Mouse (Mus musculus) cerebellum, adult 2 months (tissue): ENCODE results near the gene Atad5. TPM values are rescaled to one million over a fixed set of nuclear protein-coding genes. Genes with fewer than 3 reads are reported as not detected.

Experiments used
- DNase-seq, 2 experiments: peaks; one replicate each; pipeline ENCODE4 v3.0.0; 2021
- H3K27ac ChIP-seq: fragments of 200-500 bp; 2 replicates; pipeline ENCODE4 v1.5.1; 2012; ENCODE audit warnings: low read length, control low read depth, inconsistent platforms; ENCODE audit not compliant: insufficient read depth
- H3K27me3 ChIP-seq: fragments of 200-500 bp; 2 replicates; pipeline ENCODE4 v1.6.1; 2012; ENCODE audit warnings: inconsistent platforms, mild to moderate bottlenecking, low read length, moderate library complexity; ENCODE audit not compliant: control insufficient read depth, insufficient read depth
- H3K4me1 ChIP-seq: fragments of 200-500 bp; 2 replicates; pipeline ENCODE4 v1.6.1; 2011; ENCODE audit warnings: low read length; ENCODE audit not compliant: control insufficient read depth, insufficient read depth
- H3K4me3 ChIP-seq: fragments of 200-500 bp; replicated peaks from 2 replicates; pipeline ENCODE3; 2011; ENCODE audit warnings: mild to moderate bottlenecking, low read depth, low read length, control low read depth; ENCODE audit not compliant: insufficient read depth
- CTCF ChIP-seq: fragments of 200-500 bp; IDR thresholded peaks from 2 replicates; pipeline ENCODE4 v1.5.1; 2011; ENCODE audit warnings: low read depth, mild to moderate bottlenecking, control low read depth, low read length, moderate library complexity, borderline replicate concordance; ENCODE audit not compliant: insufficient read depth
- POLR2A ChIP-seq: fragments of 200-500 bp; IDR thresholded peaks from 2 replicates; pipeline ENCODE4 v1.6.1; 2011; ENCODE audit warnings: low read length, control low read depth, borderline replicate concordance; ENCODE audit not compliant: insufficient read depth
- whole genome bisulfite sequencing: fragments of 180-500 bp; shearing (Covaris S2); methylation state at CpG from one replicate; pipeline ENCODE4 v1.1.7; 2018; 5-methylcytosine and 5-hydroxymethylcytosine counted together
- polyA plus RNA-seq: library from polyadenylated mRNA; depleted of rRNA; stranded (reverse); fragments of >200 nt; gene quantifications from 2 replicates; pipeline ENCODE4 v1.2.3, GENCODE M21; 2012; rRNA removed

Gene Atad5
- 3.7 and 4.3 TPM in 2 replicates for polyA plus RNA-seq

DNA sequence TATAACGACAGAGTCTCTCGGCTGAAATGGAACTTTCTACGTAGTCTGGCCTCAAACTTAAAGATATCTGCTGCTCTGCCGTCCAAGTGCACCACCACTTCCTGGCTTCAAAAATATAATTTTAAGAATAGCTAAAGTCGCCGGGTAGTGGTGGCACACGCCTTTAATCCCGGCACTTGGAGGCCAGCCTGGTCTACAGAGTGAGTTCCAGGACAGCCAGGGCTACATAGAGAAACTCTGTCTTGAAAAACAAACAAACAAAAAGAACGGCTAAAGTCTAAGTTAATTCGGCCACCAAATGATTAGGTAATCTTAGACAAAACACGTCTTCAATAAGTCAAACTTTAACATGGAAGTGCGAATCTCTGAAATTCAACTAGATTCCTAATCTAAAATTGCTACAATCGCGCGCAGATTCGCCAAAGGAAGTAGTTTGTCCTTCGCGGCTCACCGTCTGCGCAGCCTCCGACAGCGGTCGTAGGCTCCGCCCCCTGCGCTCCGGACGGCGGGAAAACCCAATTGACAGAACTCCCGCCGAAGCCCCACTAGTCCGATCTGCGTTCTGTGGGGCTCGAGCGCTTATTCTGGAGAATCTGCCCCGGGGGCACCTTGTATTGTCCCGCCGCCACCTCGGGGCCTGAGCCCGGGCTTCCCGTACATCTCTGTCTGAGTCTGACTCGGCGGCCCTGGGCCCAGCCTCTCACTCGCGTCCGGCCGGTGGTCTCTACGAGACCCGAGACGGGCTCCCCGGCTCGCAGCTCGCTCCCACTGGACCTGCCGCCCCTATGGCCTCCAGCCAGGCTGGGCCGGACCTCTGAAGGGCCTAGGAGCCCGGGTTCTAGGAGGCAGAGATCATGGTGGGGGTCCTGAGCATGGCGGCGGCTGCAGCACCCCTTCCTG, at the start of gene Atad5:
TSS of gene Atad5 (plus strand) at position 484 of the 900 bp plus-strand sequence.
- Histone ChIP-seq H3K4me3 (peak within 1 kb of the TSS; percentile 75), H3K27me3 (no peaks in the 10 kb centered on the region), H3K27ac (no peak within 1 kb of the TSS), H3K4me1 (no peaks in the 10 kb centered on the region; the same call in 1 of the 2 replicates)
- WGBS, result 5% methylated on average over 57 of the region's 57 CpGs
- peak; percentile 88 to 92 for DNase-seq
- TF ChIP-seq POLR2A, result no peak
- no peak for TF ChIP-seq CTCF

DNA sequence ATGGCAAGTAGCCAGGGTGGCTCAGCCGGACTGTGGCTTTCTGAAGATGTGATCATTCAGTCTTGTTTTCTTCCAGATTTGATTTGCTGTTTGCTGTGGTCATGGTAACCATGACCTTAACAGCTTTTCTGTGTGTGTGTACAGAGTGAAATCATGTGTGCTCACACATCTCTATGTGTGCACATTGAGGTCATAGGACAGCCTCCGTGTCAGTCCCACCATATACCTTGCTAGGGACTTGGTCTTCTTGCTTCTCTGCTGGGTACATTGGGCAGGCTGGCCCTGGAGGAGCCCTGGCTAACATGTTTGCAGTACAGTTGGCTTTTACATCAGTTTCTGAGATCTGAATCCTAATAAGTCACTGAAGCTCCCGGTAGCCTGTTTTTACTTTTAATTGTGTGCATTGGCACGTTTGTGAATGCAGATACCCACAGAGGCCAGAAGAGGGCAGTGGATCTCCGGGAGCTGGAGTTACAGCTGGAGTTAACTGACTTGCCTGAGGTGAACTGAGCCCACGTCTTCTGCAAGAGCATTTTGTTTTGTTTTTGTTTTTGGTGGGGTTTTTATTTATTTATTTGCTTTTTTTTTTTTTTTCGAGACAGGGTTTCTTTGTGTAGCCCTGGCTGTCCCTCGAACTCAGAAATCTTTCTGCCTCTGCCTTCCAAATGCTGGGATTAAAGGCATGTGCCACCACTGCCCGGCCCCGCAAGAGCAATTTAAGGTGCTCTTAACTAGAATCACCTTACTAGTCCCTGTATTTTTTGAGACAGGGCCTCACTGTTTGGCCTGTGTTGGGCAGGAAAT, 46.4 kb upstream of the Atad5 start:
- WGBS, result 49% methylated on average over 10 of the region's 10 CpGs
- Histone ChIP-seq H3K27ac (no peak overlapping the region), H3K27me3 (no peaks in the 10 kb centered on the region), H3K4me1 (no peaks in the 10 kb centered on the region), H3K4me3 (no peak overlapping the region)
- TF ChIP-seq POLR2A, result no peak
- peak; percentile 52; the same call in 1 of the 2 replicates for TF ChIP-seq CTCF
- peak; percentile 21 to 23 for DNase-seq

DNA sequence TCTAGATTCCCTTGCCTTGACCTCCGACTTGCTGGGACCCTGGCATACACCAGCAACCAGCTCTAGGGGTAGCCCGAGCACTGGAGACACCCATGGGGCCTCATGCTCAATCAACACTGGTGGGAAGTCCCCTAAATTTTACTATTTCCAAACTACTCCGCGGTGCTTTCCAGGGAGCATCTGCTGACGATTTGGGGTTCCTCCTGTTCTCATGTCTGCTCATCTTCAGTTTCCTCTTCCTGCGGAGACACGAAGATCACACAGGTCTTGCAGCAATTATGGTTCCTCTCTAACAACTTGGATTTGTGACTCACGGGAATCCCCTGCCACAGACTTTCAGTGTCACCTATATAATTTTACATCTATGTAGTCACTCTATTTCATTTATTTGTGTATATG, 45.8 kb upstream of the Atad5 start:
- H3K27ac ChIP-seq, result no peak overlapping the region
- WGBS, result 88% methylated on average over 8 of the region's 8 CpGs
- no peak for TF ChIP-seq POLR2A
- no peak for TF ChIP-seq CTCF
- no peaks in the 10 kb centered on the region for H3K4me1 ChIP-seq
- DNase-seq, result no peak
- no peaks in the 10 kb centered on the region for H3K27me3 ChIP-seq
- H3K4me3 ChIP-seq, result no peak overlapping the region

GRCm38 (mm10) chr11:80046856-80047255, 42.3 kb upstream of the Atad5 start:
- Histone ChIP-seq H3K4me1 (no peaks in the 10 kb centered on the region), H3K4me3 (no peak overlapping the region), H3K27me3 (no peaks in the 10 kb centered on the region), H3K27ac (no peak overlapping the region)
- WGBS, result 55% methylated on average over 7 of the region's 7 CpGs
- TF ChIP-seq POLR2A (no peak), CTCF (no peak)
- DNase-seq, result no peak

DNA sequence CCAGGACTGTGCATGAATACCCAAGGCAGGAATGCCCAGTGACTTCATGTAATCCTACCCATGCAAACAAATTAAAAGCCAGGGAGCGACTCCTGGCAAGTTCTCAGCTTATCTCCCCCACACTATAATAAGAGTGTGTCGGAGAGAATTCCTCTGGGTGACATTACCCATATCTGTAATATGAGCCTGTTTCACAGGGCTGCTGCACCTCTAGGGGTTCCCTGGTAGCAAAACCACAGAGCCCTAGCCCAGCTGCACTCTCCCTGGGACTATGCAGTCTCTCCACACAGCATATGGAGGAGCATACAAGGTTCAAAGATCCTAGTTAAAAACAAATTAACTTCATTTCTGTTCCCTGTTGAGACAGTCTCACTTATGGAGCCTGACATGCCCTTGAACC, 39.1 kb upstream of the Atad5 start:
- 77% methylated on average over 2 of the region's 2 CpGs for WGBS
- Histone ChIP-seq H3K4me1 (no peaks in the 10 kb centered on the region), H3K4me3 (no peak overlapping the region), H3K27ac (no peak overlapping the region), H3K27me3 (no peaks in the 10 kb centered on the region)
- no peak for DNase-seq
- TF ChIP-seq POLR2A (no peak), CTCF (no peak)

DNA sequence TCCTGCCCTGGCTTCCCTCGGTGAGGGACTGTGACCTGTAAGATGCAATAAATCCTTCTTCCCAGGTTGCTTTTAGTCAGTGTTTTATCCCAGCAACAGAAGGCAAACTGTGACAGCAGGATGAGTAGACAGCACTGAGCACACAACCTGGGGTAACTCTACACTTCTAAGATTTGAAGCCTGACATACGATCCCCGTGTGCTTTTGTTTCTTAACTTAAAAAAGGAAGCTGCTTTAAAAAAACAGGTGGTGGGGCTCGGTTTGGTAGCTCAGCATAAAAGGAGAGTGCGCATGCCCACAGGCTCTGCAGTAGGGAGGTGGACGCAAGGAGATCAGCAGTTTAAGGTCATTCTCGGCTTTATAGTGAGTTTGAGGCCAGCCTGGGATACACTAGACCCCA, 36.7 kb upstream of the Atad5 start:
- Histone ChIP-seq H3K4me1 (no peaks in the 10 kb centered on the region), H3K4me3 (no peak overlapping the region), H3K27me3 (no peaks in the 10 kb centered on the region), H3K27ac (no peak overlapping the region)
- DNase-seq, result no peak
- no peak for TF ChIP-seq POLR2A
- no peak for TF ChIP-seq CTCF
- 83% methylated on average over 7 of the region's 7 CpGs for WGBS

- WGBS, result 87% methylated on average over 5 of the region's 5 CpGs
- Histone ChIP-seq H3K4me3 (no peak overlapping the region), H3K4me1 (no peaks in the 10 kb centered on the region), H3K27ac (no peak overlapping the region), H3K27me3 (no peaks in the 10 kb centered on the region)
- no peak for DNase-seq
- TF ChIP-seq CTCF (no peak), POLR2A (no peak)
Measured at GRCm38 (mm10) chr11:80053171-80053570, 36.0 kb upstream of the Atad5 start.
